Mouse (Mus musculus): ENCODE measurements at regions not wholly inside any gene's neighbourhood (a gene's known extent, or its start where the extent isn't known, plus 50 kb on each side); places are given as distances from the start of the nearest gene placed in this dataset.

DNA sequence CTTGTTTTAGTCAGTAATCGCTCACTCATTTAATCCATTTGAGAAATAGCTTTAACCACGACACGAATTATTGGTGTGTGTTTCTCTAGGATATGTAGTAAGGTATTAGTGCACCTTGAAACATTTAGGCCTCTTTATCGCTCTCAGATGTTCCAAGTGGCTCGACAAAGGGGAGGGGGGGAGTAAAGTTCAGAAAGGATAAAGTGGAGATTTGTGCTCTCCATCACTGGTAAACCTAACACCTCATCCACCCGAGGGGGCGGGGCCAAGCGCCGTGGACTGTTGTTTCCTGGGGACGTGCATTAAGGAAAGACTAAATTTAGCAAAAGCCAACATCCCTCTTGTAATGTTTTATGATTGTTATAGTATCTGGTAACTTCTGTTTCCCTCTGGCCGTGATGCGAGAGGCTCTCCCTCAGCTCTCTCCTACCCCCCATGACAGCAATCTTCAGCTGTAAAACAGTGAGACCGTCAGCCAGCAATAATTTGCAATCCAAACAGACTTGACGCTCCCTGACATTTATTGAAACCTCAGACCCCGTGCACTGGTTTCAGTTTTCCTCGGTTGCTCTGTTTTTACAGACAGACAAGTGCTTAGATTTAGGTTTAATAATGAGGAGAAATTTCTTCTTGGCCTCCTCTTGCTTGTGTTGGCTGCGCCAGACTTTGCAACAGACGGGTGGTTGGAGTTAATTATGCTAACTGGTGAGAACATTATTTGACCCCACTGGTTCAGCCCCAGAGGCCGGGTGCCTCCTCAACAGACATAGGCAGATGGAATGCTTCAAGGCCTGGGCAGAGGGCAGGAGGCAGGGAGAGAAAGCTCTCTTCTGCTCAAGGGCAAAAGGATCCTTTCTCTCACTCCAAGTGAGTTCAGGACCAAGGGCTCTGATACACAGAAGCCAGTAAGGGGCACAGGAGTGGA lies 542.8 kb upstream of the Sox9 start:
- TF ChIP-seq CTCF (IDR thresholded peaks at IDR 0.05; ENCODE audit: extremely low read depth, insufficient read depth, insufficient read length, insufficient replicate concordance) (no peak), POLR2A (IDR thresholded peaks at IDR 0.05; ENCODE audit: low read depth, low read length) (no peak)

All from spleen, adult 2 months (tissue).